Mouse (Mus musculus) heart, embryonic 14.5 days (tissue): Measurements from ENCODE around the gene Ncf2. TPM values are rescaled to one million over a fixed set of nuclear protein-coding genes. Genes with fewer than 3 reads are reported as not detected.
A peak's percentile ranks its signal among the peaks of the same experiment; 100 is the strongest.

ENCODE experiments used
- ATAC-seq: fragments of 200-750 bp; cut with Nextera tagmentation; 2 replicates; pipeline ENCODE4 v1.8.0; 2017; ENCODE audit warnings: low read depth, moderate TSS enrichment; ENCODE audit not compliant: insufficient number of reproducible peaks, insufficient read depth, low FRiP score
- H3K27ac ChIP-seq, 2 experiments: fragments of 200-500 bp in 1 of 2; fragments of 300-500 bp in 1 of 2; sonication (generic) in 1 of 2; replicated peaks in 1 of 2; 2 replicates each; pipeline ENCODE4 v1.5.1; 2012 to 2014; ENCODE audit warnings: low read depth in 2 of 2, low read length in 2 of 2, control low read depth in 1 of 2, mild to moderate bottlenecking in 1 of 2, mixed read lengths in 1 of 2; ENCODE audit not compliant: control insufficient read depth in 1 of 2, insufficient read depth in 1 of 2
- H3K27me3 ChIP-seq: fragments of 300-500 bp; sonication (generic); 2 replicates; pipeline ENCODE4 v1.6.1; 2014; ENCODE audit warnings: mild to moderate bottlenecking, low read length, control low read depth; ENCODE audit not compliant: control insufficient read depth, insufficient read depth
- H3K36me3 ChIP-seq: fragments of 300-500 bp; sonication (generic); 2 replicates; pipeline ENCODE4 v1.6.1; 2014; ENCODE audit warnings: mild to moderate bottlenecking, control low read depth, low read length, mixed read lengths; ENCODE audit not compliant: control insufficient read depth, insufficient read depth
- H3K4me1 ChIP-seq, 2 experiments: fragments of 200-500 bp in 1 of 2; fragments of 300-500 bp in 1 of 2; sonication (generic) in 1 of 2; 2 replicates each; pipeline ENCODE4 v1.6.1; 2012 to 2014; ENCODE audit warnings: low read length in 2 of 2, control low read depth in 1 of 2, mixed read lengths in 1 of 2; ENCODE audit not compliant: control insufficient read depth in 2 of 2, insufficient read depth in 2 of 2
- H3K4me2 ChIP-seq: fragments of 300-500 bp; sonication (generic); 2 replicates; pipeline ENCODE4 v1.6.1; 2014; ENCODE audit warnings: mild to moderate bottlenecking, low read length
- H3K4me3 ChIP-seq, 2 experiments: fragments of 200-500 bp in 1 of 2; fragments of 300-500 bp in 1 of 2; sonication (generic) in 1 of 2; 2 replicates each; pipeline ENCODE4 v1.5.1; 2012 to 2014; ENCODE audit warnings: low read length in 2 of 2, mild to moderate bottlenecking in 2 of 2, control low read depth in 1 of 2, low read depth in 1 of 2, moderate library complexity in 1 of 2; ENCODE audit not compliant: control insufficient read depth in 1 of 2, insufficient read depth in 1 of 2
- H3K9ac ChIP-seq: fragments of 300-500 bp; sonication (generic); 2 replicates; pipeline ENCODE4 v1.6.1; 2014; ENCODE audit warnings: mild to moderate bottlenecking, low read length
- H3K9me3 ChIP-seq: fragments of 300-500 bp; sonication (generic); 2 replicates; pipeline ENCODE4 v1.6.1; 2016; ENCODE audit warnings: low read length, control low read depth; ENCODE audit not compliant: control insufficient read depth
- WGBS: fragments of 180-500 bp; shearing (Covaris S2); extraction: QIAGEN DNeasy Blood & Tissue Kit; methylation state at CpG from one replicate; pipeline ENCODE4 v1.1.7; 2014; 5-methylcytosine and 5-hydroxymethylcytosine counted together
- polyA plus RNA-seq: library from polyadenylated mRNA; unstranded; fragments of >200 nt; fragmentation: Nextera tagmentation; extraction: Ambion mirVana; gene quantifications from 2 replicates; pipeline ENCODE4 v1.2.1, GENCODE M21; 2014

The Ncf2 gene
- polyA plus RNA-seq, 1 experiment from 2014 or later: 3.1 TPM

GRCm38 (mm10) chr1:152817027-152817769, 17.2 kb downstream of the Ncf2 start:
- no peaks in the 10 kb centered on the region for H3K9me3 ChIP-seq
- H3K36me3 ChIP-seq: no peaks in the 10 kb centered on the region
- no peak overlapping the region for H3K4me3 ChIP-seq
- ATAC-seq: no peak
- peaks cover 23 to 28% of the 10 kb centered on the region in 2 experiments for H3K4me1 ChIP-seq
- H3K4me2 ChIP-seq: peak overlapping the region; percentile 31
- 34% methylated on average over 12 of the region's 12 CpGs for WGBS
- H3K27me3 ChIP-seq: no peaks in the 10 kb centered on the region
- peak overlapping the region; percentile 81 to 87 for H3K27ac ChIP-seq
- peak overlapping the region; percentile 12; the same call in 1 of the 2 replicates for H3K9ac ChIP-seq

- Histone ChIP-seq H3K4me2 (peak overlapping the region; percentile 31), H3K27me3 (no peaks in the 10 kb centered on the region), H3K9me3 (no peaks in the 10 kb centered on the region), H3K36me3 (no peaks in the 10 kb centered on the region), H3K27ac (peak overlapping the region; percentile 81 to 87), H3K9ac (peak overlapping the region; percentile 12), H3K4me1 (peaks cover 23 to 27% of the 10 kb centered on the region in 2 experiments), H3K4me3 (no peak overlapping the region)
- ATAC-seq: no peak
- 6% methylated on average over 10 of the region's 10 CpGs for WGBS
Measured at GRCm38 (mm10) chr1:152817794-152818193, 17.8 kb downstream of the Ncf2 start.

DNA sequence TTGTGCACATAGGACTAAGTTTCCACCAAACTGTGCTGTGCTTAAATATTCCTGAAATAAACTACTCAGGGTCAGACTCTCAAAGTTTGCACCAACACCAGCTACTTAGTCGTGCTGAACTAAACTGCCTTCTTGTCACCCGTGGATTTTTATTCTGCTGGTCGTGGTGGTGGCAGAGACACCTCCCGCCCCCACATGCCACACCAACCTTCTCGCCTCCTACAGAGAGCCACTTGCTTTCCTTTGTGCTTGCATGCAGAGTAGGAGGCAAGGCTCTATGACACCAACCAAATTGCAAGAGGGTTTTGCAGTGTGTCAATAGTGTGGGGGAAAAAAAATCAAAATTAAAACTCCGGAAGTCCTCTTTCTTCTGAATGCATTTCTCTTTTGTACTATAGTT, 19.6 kb downstream of the Ncf2 start:
- no peaks in the 10 kb centered on the region for H3K36me3 ChIP-seq
- WGBS: 79% methylated on average over 6 of the region's 6 CpGs
- H3K4me3 ChIP-seq: no peak overlapping the region
- H3K9me3 ChIP-seq: no peaks in the 10 kb centered on the region
- H3K4me2 ChIP-seq: no peak overlapping the region
- H3K27me3 ChIP-seq: no peaks in the 10 kb centered on the region
- no peak for ATAC-seq
- H3K9ac ChIP-seq: no peak overlapping the region
- H3K4me1 ChIP-seq: peaks cover 23 to 27% of the 10 kb centered on the region in 2 experiments
- H3K27ac ChIP-seq: no peak overlapping the region

DNA sequence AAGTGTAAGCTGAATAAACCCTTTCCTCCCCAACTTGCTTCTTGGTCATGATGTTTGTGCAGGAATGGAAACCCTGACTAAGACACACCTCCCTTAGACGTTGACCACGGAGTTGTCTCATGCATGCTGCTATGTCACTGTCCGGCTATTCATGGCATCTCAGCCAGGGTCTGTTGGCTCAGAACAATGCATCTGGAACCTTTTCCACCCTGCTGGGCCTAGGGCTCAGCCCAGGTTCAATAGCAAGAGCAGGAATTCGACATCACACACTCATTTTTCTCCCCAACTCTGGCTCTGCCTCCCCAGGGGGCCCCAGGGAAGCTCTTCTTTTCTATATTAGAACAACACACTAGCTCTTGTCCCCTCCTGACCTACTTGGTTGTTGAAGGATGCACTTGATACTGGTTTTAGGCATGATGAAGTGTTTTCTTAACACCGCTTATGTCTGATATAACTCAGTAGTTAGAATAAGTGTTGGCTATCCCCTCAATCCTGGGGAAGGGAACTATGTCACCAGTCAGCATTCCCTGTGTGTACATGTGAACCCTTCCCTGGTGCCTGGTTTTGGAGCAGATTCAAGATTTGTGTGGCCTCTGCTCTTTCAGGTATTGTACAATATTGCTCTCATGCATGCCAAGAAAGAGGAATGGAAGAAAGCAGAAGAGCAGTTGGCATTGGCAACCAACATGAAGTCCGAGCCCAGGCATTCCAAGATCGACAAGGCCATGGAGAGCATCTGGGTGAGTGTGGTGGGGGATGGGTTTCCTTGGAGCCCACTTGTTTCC, 21.1 kb downstream of the Ncf2 start:
- Histone ChIP-seq H3K27ac (no peak overlapping the region), H3K4me1 (peaks cover 17 to 23% of the 10 kb centered on the region in 2 experiments), H3K36me3 (no peaks in the 10 kb centered on the region), H3K9ac (no peak overlapping the region), H3K4me3 (no peak overlapping the region), H3K9me3 (no peaks in the 10 kb centered on the region), H3K4me2 (no peak overlapping the region), H3K27me3 (no peaks in the 10 kb centered on the region)
- WGBS: 54% methylated on average over 7 of the region's 7 CpGs
- ATAC-seq: no peak

- no peaks in the 10 kb centered on the region for H3K27me3 ChIP-seq
- no peaks in the 10 kb centered on the region for H3K36me3 ChIP-seq
- no peaks in the 10 kb centered on the region for H3K9me3 ChIP-seq
- H3K27ac ChIP-seq: no peak overlapping the region
- WGBS: 89% methylated on average over 4 of the region's 4 CpGs
- no peak for ATAC-seq
- H3K4me2 ChIP-seq: no peak overlapping the region
- H3K4me3 ChIP-seq: no peak overlapping the region
- H3K9ac ChIP-seq: no peak overlapping the region
- H3K4me1 ChIP-seq: peaks cover 11 to 17% of the 10 kb centered on the region in 2 experiments
Measured at GRCm38 (mm10) chr1:152821746-152822145, 21.8 kb downstream of the Ncf2 start.

GRCm38 (mm10) chr1:152824206-152824605, 24.2 kb downstream of the Ncf2 start:
- Histone ChIP-seq H3K9me3 (no peaks in the 10 kb centered on the region), H3K27ac (no peak overlapping the region), H3K4me1 (peaks cover 0 to 2% of the 10 kb centered on the region in 2 experiments; a peak in 2 of 4 replicates), H3K27me3 (no peaks in the 10 kb centered on the region), H3K36me3 (no peaks in the 10 kb centered on the region), H3K9ac (no peak overlapping the region), H3K4me2 (no peak overlapping the region), H3K4me3 (no peak overlapping the region)
- 77% methylated on average over 9 of the region's 9 CpGs for WGBS
- no peak for ATAC-seq

DNA sequence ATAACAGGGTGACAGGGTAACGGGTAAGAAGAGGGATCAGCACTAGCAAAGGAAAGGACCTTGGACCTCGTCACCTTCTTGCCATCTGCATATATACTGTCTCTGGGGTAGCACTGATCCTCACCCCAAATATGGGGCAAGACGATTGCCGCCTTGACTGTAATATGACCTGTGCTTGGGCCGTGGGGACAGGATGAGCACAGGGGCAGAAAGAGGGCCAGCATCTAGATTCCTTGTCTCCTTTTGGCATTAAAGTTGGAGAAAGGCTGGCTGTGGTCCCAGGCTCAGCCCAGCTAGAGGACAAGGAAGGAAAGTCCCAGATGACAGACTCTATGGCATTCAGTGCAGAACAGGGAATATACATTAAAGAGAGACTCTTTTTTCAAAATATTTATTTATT, 26.5 kb downstream of the Ncf2 start:
- H3K27me3 ChIP-seq: no peaks in the 10 kb centered on the region
- no peaks in the 10 kb centered on the region for H3K36me3 ChIP-seq
- ATAC-seq: peak; percentile 35; the same call in 1 of the 2 replicates
- H3K4me3 ChIP-seq: no peak overlapping the region
- no peak overlapping the region for H3K27ac ChIP-seq
- no peak overlapping the region for H3K9ac ChIP-seq
- H3K4me2 ChIP-seq: no peak overlapping the region
- WGBS: 76% methylated on average over 5 of the region's 5 CpGs
- H3K9me3 ChIP-seq: no peaks in the 10 kb centered on the region
- no peaks in the 10 kb centered on the region for H3K4me1 ChIP-seq
